Mouse (Mus musculus) heart, embryonic 13.5 days (tissue): Measurements from ENCODE around the gene Brd2. TPM values are rescaled to one million over a fixed set of nuclear protein-coding genes. Genes with fewer than 3 reads are reported as not detected.

ENCODE experiments used
- ATAC-seq: fragments of 200-750 bp; cut with Nextera tagmentation; 2 replicates; pipeline ENCODE4 v1.8.0; 2017; ENCODE audit warnings: moderate TSS enrichment; ENCODE audit not compliant: insufficient number of reproducible peaks, low FRiP score, low TSS enrichment; ENCODE audit errors: extremely low read depth
- H3K27ac ChIP-seq: fragments of 300-500 bp; sonication (generic); replicated peaks from 2 replicates; pipeline ENCODE4 v1.5.1; 2015; ENCODE audit warnings: moderate library complexity, mild to moderate bottlenecking, inconsistent platforms
- H3K27me3 ChIP-seq: fragments of 300-500 bp; sonication (generic); replicated peaks from 2 replicates; pipeline ENCODE4 v1.6.1; 2015; ENCODE audit warnings: mild to moderate bottlenecking, inconsistent platforms
- H3K36me3 ChIP-seq: fragments of 300-500 bp; sonication (generic); 2 replicates; pipeline ENCODE4 v1.6.1; 2015; ENCODE audit warnings: mild to moderate bottlenecking, inconsistent platforms
- H3K4me1 ChIP-seq: fragments of 300-500 bp; sonication (generic); 2 replicates; pipeline ENCODE4 v1.6.1; 2015; ENCODE audit warnings: inconsistent platforms
- H3K4me2 ChIP-seq: fragments of 300-500 bp; sonication (generic); 2 replicates; pipeline ENCODE4 v1.6.1; 2015; ENCODE audit warnings: inconsistent platforms, mild to moderate bottlenecking, moderate library complexity
- H3K4me3 ChIP-seq: fragments of 300-500 bp; sonication (generic); 2 replicates; pipeline ENCODE4 v1.5.1; 2015; ENCODE audit warnings: moderate library complexity, mild to moderate bottlenecking, inconsistent platforms
- H3K9ac ChIP-seq: fragments of 300-500 bp; sonication (generic); 2 replicates; pipeline ENCODE4 v1.6.1; 2015; ENCODE audit warnings: inconsistent platforms, mild to moderate bottlenecking, moderate library complexity
- H3K9me3 ChIP-seq: fragments of 300-500 bp; sonication (generic); 2 replicates; pipeline ENCODE4 v1.6.1; 2016; ENCODE audit warnings: inconsistent platforms
- WGBS: fragments of 180-500 bp; shearing (Covaris S2); methylation state at CpG from one replicate; pipeline ENCODE4 v1.1.7; 2015; ENCODE audit warnings: mixed read lengths; 5-methylcytosine and 5-hydroxymethylcytosine counted together
- polyA plus RNA-seq: library from polyadenylated mRNA; unstranded; fragments of >200 nt; fragmentation: Nextera tagmentation; extraction: Ambion mirVana; gene quantifications from 2 replicates; pipeline ENCODE4 v1.2.1, GENCODE M21; 2015

Gene Brd2
- polyA plus RNA-seq, 1 experiment from 2014 or later, result 70.0 TPM

GRCm38 (mm10) chr17:34130073-34130947 is 7.9 kb upstream of the Brd2 start:
- no peak overlapping the region for H3K4me2 ChIP-seq
- H3K4me1 ChIP-seq, result peaks cover 32% of the 10 kb centered on the region
- peaks cover 15% of the 10 kb centered on the region; the same call in 1 of the 2 replicates for H3K27me3 ChIP-seq
- no peak for ATAC-seq
- no peak overlapping the region for H3K27ac ChIP-seq
- peaks cover 14% of the 10 kb centered on the region for H3K36me3 ChIP-seq
- WGBS, result 74% methylated on average over 19 of the region's 19 CpGs
- H3K9me3 ChIP-seq, result no peaks in the 10 kb centered on the region
- H3K4me3 ChIP-seq, result no peak overlapping the region
- H3K9ac ChIP-seq, result no peak overlapping the region

GRCm38 (mm10) chr17:34128944-34129791 is 6.7 kb upstream of the Brd2 start:
- Histone ChIP-seq H3K36me3 (peaks cover 14% of the 10 kb centered on the region), H3K4me1 (peaks cover 41% of the 10 kb centered on the region), H3K4me3 (no peak overlapping the region), H3K9me3 (no peaks in the 10 kb centered on the region), H3K27me3 (peaks cover 15% of the 10 kb centered on the region; the same call in 1 of the 2 replicates), H3K9ac (peak overlapping the region; percentile 8; the same call in 1 of the 2 replicates), H3K27ac (no peak overlapping the region), H3K4me2 (peak overlapping the region; percentile 20; the same call in 1 of the 2 replicates)
- no peak for ATAC-seq
- WGBS, result 19% methylated on average over 18 of the region's 18 CpGs

GRCm38 (mm10) chr17:34128264-34128937 is 6.0 kb upstream of the Brd2 start:
- WGBS, result 28% methylated on average over 13 of the region's 13 CpGs
- peak overlapping the region; percentile 20; the same call in 1 of the 2 replicates for H3K4me2 ChIP-seq
- ATAC-seq, result no peak

GRCm38 (mm10) chr17:34127475-34127874 is 5.0 kb upstream of the Brd2 start:
- ATAC-seq, result no peak
- peaks cover 15% of the 10 kb centered on the region; the same call in 1 of the 2 replicates for H3K27me3 ChIP-seq
- H3K27ac ChIP-seq, result no peak overlapping the region
- peaks cover 52% of the 10 kb centered on the region for H3K4me1 ChIP-seq
- WGBS, result 31% methylated on average over 6 of the region's 6 CpGs
- peaks cover 14% of the 10 kb centered on the region for H3K36me3 ChIP-seq
- H3K4me2 ChIP-seq, result no peak overlapping the region
- no peaks in the 10 kb centered on the region for H3K9me3 ChIP-seq
- H3K4me3 ChIP-seq, result no peak overlapping the region
- H3K9ac ChIP-seq, result no peak overlapping the region

More at GRCm38 (mm10) chr17:34128264-34128937, 6.0 kb upstream of the Brd2 start:
- Histone ChIP-seq H3K9me3 (no peaks in the 10 kb centered on the region), H3K4me3 (no peak overlapping the region), H3K36me3 (peaks cover 14% of the 10 kb centered on the region), H3K27me3 (peaks cover 15% of the 10 kb centered on the region; the same call in 1 of the 2 replicates), H3K4me1 (peaks cover 49% of the 10 kb centered on the region), H3K9ac (peak overlapping the region; percentile 8; the same call in 1 of the 2 replicates), H3K27ac (no peak overlapping the region)

- ATAC-seq, result no peak
- H3K9ac ChIP-seq, result no peak overlapping the region
- peaks cover 52% of the 10 kb centered on the region for H3K4me1 ChIP-seq
- H3K9me3 ChIP-seq, result no peaks in the 10 kb centered on the region
- WGBS, result 59% methylated on average over 9 of the region's 9 CpGs
- H3K36me3 ChIP-seq, result peaks cover 14% of the 10 kb centered on the region
- H3K4me3 ChIP-seq, result no peak overlapping the region
- H3K4me2 ChIP-seq, result no peak overlapping the region
- H3K27me3 ChIP-seq, result peaks cover 15% of the 10 kb centered on the region; the same call in 1 of the 2 replicates
- H3K27ac ChIP-seq, result no peak overlapping the region
Observed at GRCm38 (mm10) chr17:34126826-34127420, 4.5 kb upstream of the Brd2 start.

DNA sequence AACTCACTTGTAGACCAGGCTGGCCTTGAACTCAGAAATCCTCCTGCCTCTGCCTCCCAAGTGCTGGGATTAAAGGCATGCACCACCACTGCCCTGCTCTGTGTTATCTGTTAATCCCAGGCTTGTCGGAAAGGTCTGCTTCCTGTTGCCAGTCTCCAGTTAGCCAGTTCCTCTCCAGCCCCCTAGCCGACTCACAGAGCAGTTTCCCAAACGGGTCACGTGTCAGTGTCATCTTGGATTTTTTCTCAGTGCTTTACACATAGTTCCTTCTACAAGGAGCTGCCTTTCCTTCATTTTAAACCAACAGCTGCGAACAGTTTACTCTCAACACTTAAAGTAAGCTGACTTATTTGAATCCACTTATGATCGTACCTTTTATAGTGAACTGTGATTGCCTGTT is 2.2 kb upstream of the Brd2 start:
- Histone ChIP-seq H3K4me2 (peak overlapping the region; percentile 100; the same call in 1 of the 2 replicates), H3K36me3 (peaks cover 14% of the 10 kb centered on the region), H3K4me3 (no peak overlapping the region; the same call in 1 of the 2 replicates), H3K27me3 (peaks cover 10% of the 10 kb centered on the region; the same call in 1 of the 2 replicates), H3K4me1 (peaks cover 52% of the 10 kb centered on the region), H3K9ac (no peak overlapping the region), H3K9me3 (no peaks in the 10 kb centered on the region), H3K27ac (no peak overlapping the region)
- ATAC-seq, result no peak
- WGBS, result 65% methylated on average over 6 of the region's 6 CpGs

- H3K27ac ChIP-seq, result peak overlapping the region; percentile 100
- H3K4me2 ChIP-seq, result peak overlapping the region; percentile 100
- 8% methylated on average over 2 of the region's 2 CpGs for WGBS
- H3K27me3 ChIP-seq, result peaks cover 1% of the 10 kb centered on the region; the same call in 1 of the 2 replicates
- no peak for ATAC-seq
- peaks cover 44% of the 10 kb centered on the region for H3K4me1 ChIP-seq
- H3K36me3 ChIP-seq, result peaks cover 21% of the 10 kb centered on the region
- peak overlapping the region; percentile 100 for H3K9ac ChIP-seq
- no peaks in the 10 kb centered on the region for H3K9me3 ChIP-seq
- H3K4me3 ChIP-seq, result peak overlapping the region; percentile 99
Observed at GRCm38 (mm10) chr17:34123518-34123917, 1.1 kb upstream of the Brd2 start.

DNA sequence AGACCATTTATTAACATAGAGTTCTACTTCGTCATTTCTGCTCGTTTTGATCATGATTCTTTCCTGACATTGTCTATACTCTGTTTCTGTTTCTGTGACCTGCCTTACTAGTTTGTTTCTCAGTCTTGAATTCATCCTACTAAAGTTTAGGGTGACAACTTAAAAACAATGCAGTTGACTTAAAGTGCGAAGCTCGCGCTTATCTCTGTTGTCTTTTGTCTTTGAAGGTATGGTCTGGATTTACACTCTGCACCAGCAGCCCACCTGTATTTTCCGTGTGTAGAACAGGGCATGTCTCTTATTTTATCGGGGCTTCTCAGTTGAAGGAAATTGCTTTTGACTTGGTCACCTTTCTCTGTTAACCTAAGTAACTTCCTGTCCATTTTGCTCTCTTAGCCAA is 677 bp upstream of the Brd2 start:
- no peaks in the 10 kb centered on the region for H3K9me3 ChIP-seq
- H3K4me1 ChIP-seq, result peaks cover 40% of the 10 kb centered on the region
- H3K36me3 ChIP-seq, result peaks cover 26% of the 10 kb centered on the region
- WGBS, result 1% methylated on average over 7 of the region's 7 CpGs
- peak overlapping the region; percentile 100 for H3K4me2 ChIP-seq
- no peak for ATAC-seq
- H3K9ac ChIP-seq, result peak overlapping the region; percentile 100
- H3K27ac ChIP-seq, result peak overlapping the region; percentile 100
- no peaks in the 10 kb centered on the region for H3K27me3 ChIP-seq
- peak overlapping the region; percentile 99 for H3K4me3 ChIP-seq

DNA sequence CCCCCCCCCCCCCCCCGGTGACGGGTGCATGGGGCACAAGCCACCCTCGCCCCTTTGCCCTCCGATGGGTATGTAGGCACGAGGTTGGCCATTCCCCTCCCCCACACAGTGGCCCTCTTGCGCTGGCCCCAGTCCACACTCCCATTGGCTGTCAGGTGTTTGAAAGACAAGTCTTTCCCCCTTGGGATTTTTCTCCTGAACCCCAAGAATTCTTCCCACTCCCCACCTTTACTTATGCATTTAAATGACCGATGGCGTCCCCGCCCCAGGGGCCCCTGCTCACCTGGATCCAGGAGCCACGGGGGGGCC is 601 bp downstream of the Brd2 start:
- H3K36me3 ChIP-seq, result peaks cover 36% of the 10 kb centered on the region
- H3K4me1 ChIP-seq, result peaks cover 31% of the 10 kb centered on the region
- peak overlapping the region; percentile 100 for H3K9ac ChIP-seq
- H3K27me3 ChIP-seq, result no peaks in the 10 kb centered on the region
- no peaks in the 10 kb centered on the region for H3K9me3 ChIP-seq
- H3K27ac ChIP-seq, result peak overlapping the region; percentile 100
- 4% methylated on average over 6 of the region's 10 CpGs for WGBS
- ATAC-seq, result no peak
- peak overlapping the region; percentile 100 for H3K4me2 ChIP-seq
- peak overlapping the region; percentile 99 for H3K4me3 ChIP-seq

DNA sequence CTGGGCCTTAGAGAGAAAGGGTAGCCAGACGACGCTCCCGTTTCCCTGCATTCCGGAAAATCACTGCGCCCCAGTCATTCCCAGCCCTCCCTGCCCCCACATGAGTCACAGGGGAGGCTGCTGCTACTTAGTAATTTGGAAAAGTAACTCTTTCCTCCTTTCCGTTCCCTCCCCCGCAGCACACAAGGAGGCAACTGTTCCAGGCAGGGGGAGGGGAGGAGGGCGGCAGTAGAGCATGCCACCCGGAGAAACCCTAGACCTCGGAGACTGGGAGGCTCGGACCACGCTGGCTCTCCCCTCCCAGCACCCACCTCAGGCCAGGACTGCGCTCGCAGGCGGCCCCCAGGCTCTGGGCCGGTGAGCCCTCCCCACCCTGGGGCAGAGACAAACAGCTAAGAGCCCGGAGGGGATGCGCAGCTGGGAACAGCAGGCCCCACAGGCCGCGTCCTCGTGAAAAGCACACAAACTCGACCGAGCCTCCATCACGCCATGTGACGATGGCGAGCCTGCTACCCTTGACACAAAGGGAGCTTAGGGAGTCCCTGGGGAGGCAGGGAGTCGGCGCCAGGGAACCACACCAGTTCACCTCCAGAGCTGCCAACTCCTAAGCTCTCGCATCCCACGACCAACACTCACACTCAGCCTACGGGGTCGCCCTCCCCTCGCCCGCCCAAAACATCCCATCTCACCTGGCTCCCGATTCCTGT is 1.1 kb downstream of the Brd2 start:
- Histone ChIP-seq H3K27ac (peak overlapping the region; percentile 100), H3K27me3 (no peaks in the 10 kb centered on the region), H3K9me3 (no peaks in the 10 kb centered on the region), H3K4me2 (peak overlapping the region; percentile 100), H3K4me1 (peaks cover 31% of the 10 kb centered on the region), H3K36me3 (peaks cover 36% of the 10 kb centered on the region), H3K9ac (peak overlapping the region; percentile 100), H3K4me3 (peak overlapping the region; percentile 99)
- WGBS, result 0% methylated on average over 35 of the region's 35 CpGs
- ATAC-seq, result peak; percentile 0; the same call in 1 of the 2 replicates
